ENCODE assay signal across 22 mouse cellular contexts in the genomic region with DNA sequence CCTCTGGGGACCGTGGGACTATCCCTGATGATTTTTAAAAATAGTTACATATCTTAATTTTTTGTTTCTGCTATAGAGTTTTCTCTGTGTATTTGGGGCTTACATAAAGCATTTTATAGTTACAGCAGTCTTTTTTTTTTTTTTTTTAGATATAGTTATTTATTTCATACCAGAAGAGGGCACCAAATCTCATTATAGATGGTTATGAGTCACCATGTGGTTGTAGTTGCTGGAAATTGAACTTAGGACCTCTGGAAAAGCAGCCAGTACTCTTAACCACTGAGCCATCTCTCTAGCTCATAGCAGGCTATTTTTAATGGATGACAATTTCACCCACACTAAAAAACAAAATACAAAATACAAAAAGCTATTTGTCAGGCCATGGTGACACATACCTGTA. TPM values are rescaled to one million over a fixed set of nuclear protein-coding genes. Genes with fewer than 3 reads are reported as not detected.
DNase-seq lines count a peak whose midpoint lies in the region; ATAC-seq and TF ChIP-seq lines count a peak whose summit lies in the region.
"Had no signal": no experiment of that assay in that cellular context is flagged by ENCODE, and none has a peak within 500 bp of the region (broad histone marks: within the 10 kb centered on the region; RNA-seq: fewer than 3 reads in every experiment).

No protein-coding gene starts in this region.

- H3K27me3 ChIP-seq in forebrain, embryonic 14.5 days (replicated peaks; ENCODE audit: control insufficient read depth, insufficient read depth, low read length), result no peaks in the 10 kb centered on the region
- H3K27me3 ChIP-seq: embryonic facial prominence, embryonic 12.5 days had no signal

- H3K27ac ChIP-seq in layer of hippocampus, adult 2 months, result no peak overlapping the region
- H3K27ac ChIP-seq in forebrain, embryonic 14.5 days (ENCODE audit: low read depth, low read length), result no peak overlapping the region
- H3K27ac ChIP-seq: embryonic facial prominence, embryonic 12.5 days had no signal

- H3K4me1 ChIP-seq in forebrain, embryonic 14.5 days (ENCODE audit: control insufficient read depth, insufficient read depth, low read length), result no peaks in the 10 kb centered on the region
- H3K4me1 ChIP-seq: embryonic facial prominence, embryonic 12.5 days; megakaryocyte, embryonic 14.5 days had no signal

- H3K4me3 ChIP-seq in layer of hippocampus, adult 2 months, result no peak overlapping the region
- H3K4me3 ChIP-seq in forebrain, embryonic 14.5 days (ENCODE audit: low read depth, low read length), result no peak overlapping the region
- H3K4me3 ChIP-seq: embryonic facial prominence, embryonic 12.5 days; megakaryocyte, embryonic 14.5 days had no signal

- WGBS in forebrain, embryonic 14.5 days, result 81% methylated on average over 1 of the region's 1 CpGs

- H3K9me3 ChIP-seq in forebrain, embryonic 14.5 days (replicated peaks; ENCODE audit: control insufficient read depth, low read length), result no peaks in the 10 kb centered on the region
- H3K9me3 ChIP-seq: embryonic facial prominence, embryonic 12.5 days; megakaryocyte, embryonic 14.5 days had no signal

- peak; percentile 17 for DNase-seq in embryo, embryonic 10.5 days (ENCODE audit: low spot score)
- DNase-seq in embryo, embryonic 10 days (ENCODE audit: low spot score), result no peak
- DNase-seq in layer of hippocampus, adult 2 months (ENCODE audit: low spot score in 2 of 2), result no peak
- DNase-seq in layer of hippocampus, postnatal 36 days, result no peak
- DNase-seq in 416B (ENCODE audit: low read depth), result peak; percentile 84
- DNase-seq in forebrain, embryonic 14.5 days (ENCODE audit: low spot score), result no peak
- no peak for DNase-seq in urinary bladder, adult 18-20 months (ENCODE audit: low spot score in 2 of 2)
- DNase-seq: adrenal gland, postnatal 14 days; cerebellum, adult 9-11 months; kidney, adult 11 months; spleen, adult 18-20 months; thymus, postnatal 25 days had no signal

- no peak overlapping the region for H3K4me2 ChIP-seq in forebrain, embryonic 14.5 days (ENCODE audit: low read length)
- H3K4me2 ChIP-seq: embryonic facial prominence, embryonic 12.5 days had no signal

- no peaks in the 10 kb centered on the region for H3K36me3 ChIP-seq in forebrain, embryonic 14.5 days (ENCODE audit: control insufficient read depth, insufficient read depth, low read length)
- H3K36me3 ChIP-seq: embryonic facial prominence, embryonic 12.5 days had no signal

- peak; percentile 54; the same call in 1 of the 2 replicates for TF ChIP-seq CTCF in layer of hippocampus, adult 2 months (conservative IDR thresholded peaks at IDR 0.05)

- 0 out of 2 replicates have a peak, but pooled peaks have one; percentile 29 for ATAC-seq in common myeloid progenitor, adult 5-6 weeks (replicated peaks; ENCODE audit: low read depth, poor library complexity, severe bottlenecking)
- no peak for ATAC-seq in forebrain, embryonic 14.5 days

- no peak overlapping the region for H3K9ac ChIP-seq in forebrain, embryonic 14.5 days (ENCODE audit: low read length)
- H3K9ac ChIP-seq: embryonic facial prominence, embryonic 12.5 days had no signal

RNA-seq across cellular contexts. Expression of gene Itgax, which starts 31.2 kb away (rescaled TPM):
- under 1 TPM in 1 of 2 experiments, not detected in 1; 0.10 TPM for total RNA-seq in layer of hippocampus, adult 2 months (2021)
- under 1 TPM; 0.12 to 0.33 TPM for total RNA-seq in layer of hippocampus, postnatal 36 days (2021)
- total RNA-seq in common myeloid progenitor, adult 5-6 weeks (2017), result 3.0 and 4.1 TPM in 2 replicates
- 0.06 TPM in 1 of 2 replicates, not detected in the other for polyA plus RNA-seq in forebrain, embryonic 14.5 days (2014; fragmentation: Nextera tagmentation; extraction: Ambion mirVana)
- polyA plus RNA-seq: embryonic facial prominence, embryonic 12.5 days; hindbrain, embryonic 11.5 days had no signal

RNA-seq across cellular contexts. Expression of gene Gm49368, which starts 35.7 kb away (rescaled TPM):
- total RNA-seq in layer of hippocampus, adult 2 months (2021), result not detected
- not detected for total RNA-seq in layer of hippocampus, postnatal 36 days (2021)
- not detected in 2 replicates for total RNA-seq in common myeloid progenitor, adult 5-6 weeks (2017)
- polyA plus RNA-seq in forebrain, embryonic 14.5 days (2014; fragmentation: Nextera tagmentation; extraction: Ambion mirVana), result not detected in 2 replicates
- total RNA-seq: adrenal gland, postnatal 14 days had no signal
- polyA plus RNA-seq: embryonic facial prominence, embryonic 12.5 days; gonadal fat pad, adult 2 months; heart, embryonic 14.5 days; hindbrain, embryonic 11.5 days; lung, embryonic 16.5 days; neural tube, embryonic 14.5 days had no signal

RNA-seq across cellular contexts. Expression of gene Itgam, which starts 35.7 kb away (rescaled TPM):
- total RNA-seq in layer of hippocampus, adult 2 months (2021), result 10 to 100 TPM; 10.1 to 10.6 TPM
- total RNA-seq in layer of hippocampus, postnatal 36 days (2021), result 10 to 100 TPM in 1 of 2 experiments, 1 to 10 TPM in 1; 9.1 to 12.0 TPM
- total RNA-seq in common myeloid progenitor, adult 5-6 weeks (2017), result 10.8 and 12.8 TPM in 2 replicates
- polyA plus RNA-seq in forebrain, embryonic 14.5 days (2014; fragmentation: Nextera tagmentation; extraction: Ambion mirVana), result 0.22 and 0.41 TPM in 2 replicates

RNA-seq across cellular contexts. Expression of gene Itgad, which starts 56.0 kb away (rescaled TPM):
- under 1 TPM; 0.29 to 0.46 TPM for total RNA-seq in layer of hippocampus, adult 2 months (2021)
- total RNA-seq in layer of hippocampus, postnatal 36 days (2021), result under 1 TPM; 0.20 to 0.25 TPM
- total RNA-seq in common myeloid progenitor, adult 5-6 weeks (2017), result 0.34 TPM in 1 of 2 replicates, not detected in the other
- not detected in 2 replicates for polyA plus RNA-seq in forebrain, embryonic 14.5 days (2014; fragmentation: Nextera tagmentation; extraction: Ambion mirVana)
- polyA plus RNA-seq: embryonic facial prominence, embryonic 12.5 days; hindbrain, embryonic 11.5 days; limb, embryonic 14.5 days; neural tube, embryonic 14.5 days; stomach, embryonic 16.5 days had no signal

Comparison
In these comparisons a context has a peak if more than half of its experiments do, and no peak if none do; other contexts are left out.
1. DNase-seq: peak in embryo, embryonic 10.5 days (single experiment) and 416B (single experiment); none in embryo, embryonic 10 days (single experiment), layer of hippocampus, adult 2 months (0 of 2), layer of hippocampus, postnatal 36 days (0 of 2), forebrain, embryonic 14.5 days (single experiment) and urinary bladder, adult 18-20 months (0 of 2).